Mouse (Mus musculus) left cerebral cortex, postnatal 14 days (tissue): ENCODE results near the gene Gpsm3. TPM values are rescaled to one million over a fixed set of nuclear protein-coding genes. Genes with fewer than 3 reads are reported as not detected.
A peak's percentile ranks its signal among the peaks of the same experiment; 100 is the strongest.
"Not testable (repeated sequence)": the region's sequence is repeated elsewhere in the genome, so short reads cannot be mapped to it uniquely, and the experiment has no call there.

Experiments used
- DNase-seq, 2 experiments: peaks; one replicate each; pipeline ENCODE4 v3.0.0; 2021 to 2022; ENCODE audit warnings: low spot score in 2 of 2, mixed read lengths in 1 of 2
- intact Hi-C: fragments of 180-260 bp; cut with DNase I; formaldehyde crosslinking; loops from one replicate; pipeline ENCODE4 v1.15.1; 2025
- long read RNA-seq, 2 experiments: library from polyadenylated mRNA; stranded (forward); transcript quantifications; one replicate each; pipeline ENCODE4 v2.0.0; 2021
- total RNA-seq, 2 experiments: library from RNA; stranded (reverse); gene quantifications; 2 replicates each; pipeline ENCODE4 v1.2.3; 2021

Gpsm3 gene
- total RNA-seq, result 1 to 10 TPM; 3.2 to 3.4 TPM
- long read RNA-seq, experiment 1, partial matches to known transcripts, result 0 of 1 reads
- long read RNA-seq, experiment 1, other reads (novel, unspliced or antisense), result 0 of 1 reads
- long read RNA-seq, experiment 2, partial matches to known transcripts, result 0 of 2 reads
- long read RNA-seq, experiment 2, other reads (novel, unspliced or antisense), result 0 of 2 reads

DNA sequence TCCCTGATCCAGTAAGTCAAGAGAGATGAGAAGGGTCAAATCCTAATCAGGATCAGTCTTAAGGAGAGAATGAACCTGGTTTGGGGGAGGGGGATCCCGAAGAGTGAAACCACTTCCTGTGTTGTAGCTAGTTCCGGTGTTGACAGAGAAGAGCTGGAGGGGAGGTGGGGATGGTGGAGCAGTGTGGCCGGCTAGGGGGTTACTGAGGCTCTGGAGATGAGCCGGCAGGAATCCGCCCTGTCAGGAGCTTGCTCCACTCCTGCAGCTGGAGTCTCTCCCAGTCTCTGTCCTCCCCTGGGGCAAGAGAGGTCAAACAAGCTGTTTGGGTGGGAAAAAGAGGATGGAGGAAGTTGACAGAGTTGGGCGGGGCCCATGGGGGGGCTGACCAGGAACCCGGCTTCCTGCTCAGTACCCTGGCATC lies at the start of gene Gpsm3:
TSS of gene Gpsm3 (plus strand) at position 126 of the 421 bp plus-strand sequence.
- intact Hi-C loops, result loop anchor here (5.0 kb wide), 1 partner anchor 467 kb away; the partner anchor contains the start of gene Brd2
- no peak for DNase-seq

DNA sequence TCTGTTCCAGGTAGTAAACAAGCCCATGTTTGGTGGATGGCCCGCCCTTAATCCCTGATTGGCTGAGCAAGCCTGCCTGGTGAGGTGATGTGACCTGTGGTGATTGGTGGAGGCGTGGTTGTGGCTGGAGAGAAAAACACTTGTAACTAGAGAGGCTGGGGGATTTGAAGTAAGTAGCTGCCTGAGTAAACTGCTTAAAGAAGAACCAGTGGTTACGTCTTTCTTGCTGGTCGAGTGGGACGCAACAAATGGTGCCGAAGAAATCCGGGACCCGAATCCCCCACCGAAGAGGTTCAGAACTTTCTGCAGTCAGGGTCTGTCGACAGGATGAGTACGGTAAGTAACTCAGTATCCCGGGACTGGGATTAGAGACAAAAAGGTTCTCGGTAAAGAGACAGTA lies 46.0 kb upstream of the Gpsm3 start:
- intact Hi-C loops, DNase-seq: not testable (repeated sequence)

DNA sequence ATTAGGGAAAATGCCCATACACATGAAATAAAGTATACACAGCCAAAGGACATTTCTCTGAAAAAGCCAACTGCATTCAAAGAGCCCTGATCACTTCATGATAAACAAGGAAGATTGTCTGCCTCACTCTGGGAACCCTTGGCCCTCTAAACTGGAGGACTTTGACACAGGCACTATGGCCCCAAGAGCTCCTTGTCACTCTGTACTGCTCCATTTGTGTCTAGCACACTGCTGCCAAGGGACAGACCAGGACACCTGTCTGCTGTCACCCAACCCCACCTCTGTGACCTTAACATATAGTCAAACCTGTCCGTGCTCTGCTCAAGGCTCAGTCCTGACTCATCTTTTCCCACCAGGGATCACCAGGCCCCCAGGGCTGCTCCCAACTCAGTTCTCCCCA lies 42.8 kb upstream of the Gpsm3 start:
- intact Hi-C loops, result no loop called here
- no peak for DNase-seq

DNA sequence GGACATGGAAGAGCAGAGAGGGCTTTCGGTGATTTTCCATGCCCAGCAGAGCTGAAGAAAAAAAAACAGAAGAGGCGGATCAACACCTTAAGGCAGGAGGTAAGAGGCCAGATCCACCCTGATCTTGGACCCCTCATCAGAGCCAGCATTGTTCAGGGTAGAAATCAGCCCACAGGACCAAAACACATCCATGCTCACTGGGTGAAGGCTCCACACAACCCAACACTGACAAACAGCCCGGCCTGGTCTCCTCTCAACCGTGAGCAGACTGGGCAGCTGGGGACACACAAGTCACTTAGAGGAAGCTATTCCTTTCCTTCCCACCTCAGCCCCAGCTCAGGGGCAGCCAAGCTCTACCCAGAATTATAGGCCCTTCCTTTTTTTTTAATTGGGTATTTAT lies 42.0 kb upstream of the Gpsm3 start:
- intact Hi-C loops, result no loop called here
- no peak for DNase-seq

- intact Hi-C loops, result no loop called here
- no peak for DNase-seq
Observed at GRCm38 (mm10) chr17:34549156-34549555, 40.5 kb upstream of the Gpsm3 start.

GRCm38 (mm10) chr17:34549843-34550242 lies 39.8 kb upstream of the Gpsm3 start:
- no peak for DNase-seq
- intact Hi-C loops, result no loop called here

GRCm38 (mm10) chr17:34555483-34555882 lies 34.1 kb upstream of the Gpsm3 start:
- intact Hi-C loops, result loop anchor here (5.0 kb wide), 1 partner anchor 113 kb away; no protein-coding TSS in a partner anchor

GRCm38 (mm10) chr17:34556406-34556805 lies 33.2 kb upstream of the Gpsm3 start:
- intact Hi-C loops, result loop anchor here (5.0 kb wide), 1 partner anchor 114 kb away; no protein-coding TSS in a partner anchor
- no peak for DNase-seq

More at GRCm38 (mm10) chr17:34555483-34555882, 34.1 kb upstream of the Gpsm3 start:
- peak; percentile 55 to 76 for DNase-seq

DNA sequence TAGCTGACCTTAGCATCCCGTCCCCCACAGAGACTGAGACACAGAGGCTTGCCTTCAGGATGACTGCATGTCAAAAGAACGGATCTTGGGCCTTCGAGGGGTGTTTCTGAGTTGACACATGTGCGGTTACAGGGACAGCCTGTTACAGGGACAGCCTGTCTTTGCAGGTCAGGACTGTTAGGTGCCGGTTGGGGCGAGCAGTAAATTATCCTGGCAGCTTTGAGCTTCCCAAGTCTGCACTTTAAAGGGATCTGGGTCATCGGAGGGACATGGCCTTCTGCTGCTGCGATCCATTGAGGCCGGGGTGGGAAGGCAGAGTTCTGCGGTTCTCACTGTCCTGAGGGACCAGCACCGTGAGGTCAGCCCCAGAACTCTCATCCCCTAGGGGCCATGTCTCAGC lies 32.2 kb upstream of the Gpsm3 start:
- intact Hi-C loops, result loop anchor here (5.0 kb wide), 1 partner anchor 115 kb away; no protein-coding TSS in a partner anchor
- no peak for DNase-seq

DNA sequence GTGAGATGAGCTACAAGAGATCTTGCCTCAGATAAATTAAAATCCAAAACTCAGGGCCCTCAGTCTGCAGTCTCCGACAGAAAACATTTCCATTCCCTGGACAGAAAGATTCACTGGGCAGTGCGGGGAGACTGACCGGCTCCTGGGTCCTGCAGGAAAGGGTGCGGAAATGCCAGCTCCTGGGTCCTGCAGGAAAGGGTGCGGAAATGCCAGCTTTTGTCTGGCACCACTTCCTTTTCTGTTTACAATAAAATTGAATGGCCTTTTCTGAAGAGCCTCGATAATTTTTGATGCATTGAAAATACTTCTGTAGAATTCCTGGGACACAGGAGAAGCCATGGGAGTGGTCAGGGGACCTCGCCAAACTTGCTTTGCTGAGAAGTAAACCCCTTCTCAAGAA lies 30.5 kb upstream of the Gpsm3 start:
- intact Hi-C loops, result loop anchor here (5.0 kb wide), 1 partner anchor 117 kb away; no protein-coding TSS in a partner anchor
- DNase-seq, result no peak

GRCm38 (mm10) chr17:34559895-34560294 lies 29.7 kb upstream of the Gpsm3 start:
- DNase-seq, result no peak
- intact Hi-C loops, result loop anchor here (5.0 kb wide), 1 partner anchor 118 kb away; no protein-coding TSS in a partner anchor

GRCm38 (mm10) chr17:34560438-34560837 lies 29.2 kb upstream of the Gpsm3 start:
- intact Hi-C loops, result no loop called here
- DNase-seq, result no peak

DNA sequence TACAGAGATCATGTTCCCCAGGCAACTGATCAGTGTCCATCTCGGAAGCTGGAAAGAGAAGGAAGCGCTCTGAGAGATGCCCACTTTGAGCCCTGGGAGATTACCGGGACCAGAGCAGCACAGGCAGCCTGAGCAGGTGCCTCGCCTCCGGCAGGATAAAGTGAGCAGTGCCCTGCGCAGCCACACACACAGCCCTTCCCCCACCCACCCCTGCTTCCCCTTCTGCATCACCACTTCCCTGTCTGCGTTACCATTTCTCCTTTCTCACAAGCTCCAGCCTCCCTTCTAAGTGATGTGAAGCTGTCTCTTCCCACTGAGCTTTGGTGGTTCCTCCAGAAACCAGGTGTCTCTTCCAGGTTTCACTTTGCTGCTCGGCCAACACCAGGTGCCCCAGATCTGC lies 28.4 kb upstream of the Gpsm3 start:
- intact Hi-C loops, result no loop called here
- no peak for DNase-seq

GRCm38 (mm10) chr17:34562595-34562994 lies 27.0 kb upstream of the Gpsm3 start:
- no peak for DNase-seq
- intact Hi-C loops, result no loop called here

DNA sequence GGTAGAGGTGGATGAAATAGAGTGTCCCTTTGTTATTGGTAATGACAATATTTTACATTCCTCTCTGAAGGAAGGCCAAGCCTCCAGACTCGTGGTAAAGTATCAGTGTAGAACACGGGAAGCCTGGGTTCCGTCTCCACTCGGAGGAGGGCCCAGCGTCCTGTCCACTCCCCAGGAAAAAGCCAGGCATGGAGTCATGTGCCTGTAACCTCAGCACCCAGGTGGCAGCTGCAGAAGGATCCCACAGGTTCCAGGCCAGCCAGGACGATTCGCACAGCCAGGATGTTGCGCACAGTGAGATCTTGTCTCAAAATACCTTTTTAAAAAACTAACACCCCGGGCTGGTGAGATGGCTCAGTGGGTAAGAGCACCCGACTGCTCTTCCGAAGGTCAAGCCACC lies 26.3 kb upstream of the Gpsm3 start:
- intact Hi-C loops, result no loop called here
- DNase-seq, result no peak

GRCm38 (mm10) chr17:34564003-34564421 lies 25.6 kb upstream of the Gpsm3 start, which contains the start of gene Notch4:
TSS of gene Notch4 (plus strand) at chr17:34564268.
- intact Hi-C loops, result no loop called here
- DNase-seq, result no peak

DNA sequence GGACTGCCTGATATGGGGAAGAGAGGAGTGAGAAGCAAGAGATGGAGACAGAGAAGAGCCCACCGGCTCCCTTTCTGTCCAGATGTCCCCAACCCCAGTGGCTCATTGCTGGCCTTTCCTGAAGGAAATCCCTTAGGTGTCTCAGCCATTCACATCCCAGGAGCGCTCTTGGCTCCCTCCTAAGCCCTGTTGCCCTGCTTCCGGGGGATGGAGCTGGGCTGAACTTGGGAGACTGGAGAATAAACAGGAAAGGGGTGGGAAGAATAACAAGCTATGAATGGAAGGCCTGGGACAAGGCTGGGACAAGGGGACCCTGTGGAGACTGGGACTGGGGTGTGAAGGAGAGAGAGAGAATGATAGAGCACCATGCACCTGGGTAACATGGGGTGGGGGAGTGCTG lies 24.8 kb upstream of the Gpsm3 start:
- intact Hi-C loops, result no loop called here
- no peak for DNase-seq

DNA sequence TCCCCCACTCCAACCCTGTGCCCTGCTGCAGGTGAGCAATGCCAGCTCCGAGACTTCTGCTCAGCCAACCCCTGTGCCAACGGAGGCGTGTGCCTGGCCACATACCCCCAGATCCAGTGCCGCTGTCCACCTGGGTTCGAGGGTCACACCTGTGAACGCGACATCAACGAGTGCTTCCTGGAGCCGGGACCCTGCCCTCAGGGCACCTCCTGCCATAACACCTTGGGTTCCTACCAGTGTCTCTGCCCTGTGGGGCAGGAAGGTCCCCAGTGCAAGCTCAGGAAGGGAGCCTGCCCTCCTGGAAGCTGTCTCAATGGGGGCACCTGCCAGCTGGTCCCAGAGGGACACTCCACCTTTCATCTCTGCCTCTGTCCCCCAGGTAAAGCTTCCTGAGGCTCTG lies 22.3 kb upstream of the Gpsm3 start:
- intact Hi-C loops, result no loop called here
- DNase-seq, result no peak

GRCm38 (mm10) chr17:34568421-34568820 lies 21.2 kb upstream of the Gpsm3 start:
- DNase-seq, result no peak
- intact Hi-C loops, result no loop called here

DNA sequence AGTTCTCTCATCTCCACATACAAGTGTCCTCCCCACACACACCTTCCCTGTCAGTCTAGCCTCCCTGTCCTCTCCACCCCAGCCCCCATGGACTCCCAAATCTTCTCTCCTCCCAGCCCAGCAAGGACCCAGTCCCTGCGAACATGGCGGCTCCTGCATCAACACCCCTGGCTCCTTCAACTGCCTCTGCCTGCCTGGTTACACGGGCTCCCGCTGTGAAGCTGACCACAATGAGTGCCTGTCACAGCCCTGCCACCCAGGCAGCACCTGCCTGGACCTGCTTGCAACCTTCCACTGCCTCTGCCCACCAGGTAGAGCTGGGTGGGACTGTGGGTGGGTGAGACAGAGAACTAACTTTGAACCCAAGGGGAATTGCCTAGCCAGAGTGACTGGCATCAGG lies 19.7 kb upstream of the Gpsm3 start:
- DNase-seq, result no peak
- intact Hi-C loops, result no loop called here

DNA sequence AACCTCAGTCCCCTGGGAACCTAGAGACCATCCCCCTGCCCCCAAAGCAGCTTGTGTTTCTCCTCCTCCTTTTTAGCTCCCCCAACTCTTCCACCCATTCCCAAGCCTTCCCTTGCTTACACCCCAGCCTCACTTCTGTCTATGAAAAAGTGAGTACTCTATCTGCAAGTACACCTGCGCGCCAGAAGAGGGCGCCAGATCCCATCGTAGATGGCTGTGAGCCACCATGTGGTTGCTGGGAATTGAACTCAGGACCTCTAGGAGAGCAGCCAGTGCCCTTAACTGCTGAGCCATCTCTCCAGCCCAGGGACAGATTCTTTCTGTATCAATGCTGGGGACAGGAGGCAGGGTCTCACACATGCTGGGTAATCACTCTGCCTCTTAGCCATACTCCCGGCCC lies 17.7 kb upstream of the Gpsm3 start:
- intact Hi-C loops, result no loop called here
- no peak for DNase-seq
